Mouse (Mus musculus) cortical plate, adult 2 months (tissue): ENCODE measurements at regions not wholly inside any gene's neighbourhood (a gene's known extent, or its start where the extent isn't known, plus 50 kb on each side); places are given as distances from the start of the nearest gene placed in this dataset.

ENCODE experiments used
- CTCF ChIP-seq: fragments of 200-500 bp; IDR thresholded peaks from 2 replicates; pipeline ENCODE4 v1.5.1; 2011; ENCODE audit warnings: mild to moderate bottlenecking, control low read depth, low read length; ENCODE audit not compliant: insufficient read depth; ENCODE audit errors: extremely low read depth
- POLR2A ChIP-seq: fragments of 200-500 bp; IDR thresholded peaks from 2 replicates; pipeline ENCODE4 v1.6.1; 2011; ENCODE audit warnings: mild to moderate bottlenecking, low read length, control low read depth; ENCODE audit not compliant: insufficient read depth; ENCODE audit errors: extremely low read depth

DNA sequence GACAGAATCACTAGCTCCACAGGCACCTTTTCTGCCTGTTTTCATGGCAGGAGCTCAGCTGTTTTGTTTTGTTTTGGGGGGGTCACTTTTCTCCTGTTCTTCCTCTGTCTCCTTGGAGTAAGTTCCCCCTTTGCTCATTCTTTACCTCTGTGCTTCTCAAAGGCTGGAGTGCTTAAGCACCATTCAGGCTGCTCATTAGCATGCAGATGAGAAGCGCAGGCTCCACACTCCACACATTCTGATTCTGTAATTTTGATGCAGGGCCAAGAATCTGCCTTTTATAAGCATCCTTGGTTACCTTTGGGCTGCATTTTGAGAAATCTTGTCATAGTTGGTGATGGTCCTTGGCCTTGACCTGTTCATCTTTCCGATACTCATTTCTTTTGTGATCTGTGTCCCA lies 257.5 kb downstream of the Rps24 start:
- TF ChIP-seq CTCF (no peak), POLR2A (no peak)
